Mouse (Mus musculus): ENCODE data around the gene Ntrk2. TPM values are rescaled to one million over a fixed set of nuclear protein-coding genes. Genes with fewer than 3 reads are reported as not detected.
"Not testable (repeated sequence)": the region's sequence is repeated elsewhere in the genome, so short reads cannot be mapped to it uniquely, and the experiment has no call there.

Gene Ntrk2
- polyA plus RNA-seq, 1 experiment from 2014 or later: 137 TPM

DNA sequence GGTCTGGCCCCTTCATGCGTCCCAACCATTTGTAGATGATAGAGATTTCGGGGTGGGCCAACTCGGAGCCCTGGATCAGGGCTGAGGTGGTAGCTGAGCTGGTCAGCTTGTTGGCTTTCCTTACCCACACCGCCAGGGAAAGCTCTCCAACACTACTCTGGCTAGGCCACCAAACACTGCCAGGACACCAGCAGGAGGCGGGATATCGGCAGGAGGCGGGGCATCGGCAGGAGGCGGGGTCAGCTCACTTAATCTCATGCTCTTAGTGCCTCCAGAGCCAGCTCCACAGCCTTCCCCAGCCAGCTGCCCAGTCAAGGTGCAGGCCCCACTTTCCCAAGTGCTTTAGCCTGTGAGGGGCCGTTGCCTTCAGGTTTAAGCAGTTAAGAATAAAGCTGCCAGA is 293.7 kb downstream of the Ntrk2 start:
- Histone ChIP-seq H3K4me3 (ENCODE audit: low read depth, low read length) (no peak overlapping the region), H3K9me3 (ENCODE audit: control insufficient read depth, low read length) (no peaks in the 10 kb centered on the region), H3K9ac (replicated peaks; ENCODE audit: low read depth, low read length) (no peak overlapping the region), H3K36me3 (ENCODE audit: control insufficient read depth, insufficient read depth, low read length) (no peaks in the 10 kb centered on the region), H3K27ac (ENCODE audit: low read depth, low read length) (no peak overlapping the region), H3K4me1 (ENCODE audit: control insufficient read depth, insufficient read depth, low read length) (no peaks in the 10 kb centered on the region), H3K27me3 (ENCODE audit: control insufficient read depth, insufficient read depth, low read length) (no peaks in the 10 kb centered on the region), H3K4me2 (ENCODE audit: low read depth, low read length) (no peak overlapping the region)
- ATAC-seq (ENCODE audit: low read depth): no peak
- 52% methylated on average over 10 of the region's 10 CpGs for WGBS

DNA sequence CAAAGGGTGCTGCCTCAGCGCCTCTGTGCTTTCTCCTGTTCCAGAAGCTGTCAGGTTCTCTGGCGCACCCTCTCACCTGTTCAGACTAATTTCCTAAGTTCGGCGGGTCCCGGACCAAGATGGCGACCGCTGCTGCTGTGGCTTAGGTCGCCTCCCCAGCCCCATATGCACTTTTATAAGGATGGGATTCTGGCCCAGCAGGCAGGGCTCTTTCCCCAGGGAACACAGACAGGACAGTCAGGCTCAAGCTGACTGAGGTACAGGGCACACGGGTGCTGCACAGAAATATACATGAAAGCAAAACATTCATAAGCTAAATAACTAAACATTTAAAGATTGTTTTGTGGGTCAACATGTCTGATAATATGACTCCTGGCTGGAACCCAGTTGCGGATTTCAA is 301.4 kb downstream of the Ntrk2 start:
- WGBS: 93% methylated on average over 9 of the region's 10 CpGs
- H3K9ac ChIP-seq (replicated peaks; ENCODE audit: low read depth, low read length); H3K9me3 ChIP-seq (ENCODE audit: control insufficient read depth, low read length); ATAC-seq (ENCODE audit: low read depth); H3K36me3 ChIP-seq (ENCODE audit: control insufficient read depth, insufficient read depth, low read length); H3K27ac ChIP-seq (ENCODE audit: low read depth, low read length); H3K4me1 ChIP-seq (ENCODE audit: control insufficient read depth, insufficient read depth, low read length); H3K4me3 ChIP-seq (ENCODE audit: low read depth, low read length); H3K27me3 ChIP-seq (ENCODE audit: control insufficient read depth, insufficient read depth, low read length); H3K4me2 ChIP-seq (ENCODE audit: low read depth, low read length): not testable (repeated sequence)

DNA sequence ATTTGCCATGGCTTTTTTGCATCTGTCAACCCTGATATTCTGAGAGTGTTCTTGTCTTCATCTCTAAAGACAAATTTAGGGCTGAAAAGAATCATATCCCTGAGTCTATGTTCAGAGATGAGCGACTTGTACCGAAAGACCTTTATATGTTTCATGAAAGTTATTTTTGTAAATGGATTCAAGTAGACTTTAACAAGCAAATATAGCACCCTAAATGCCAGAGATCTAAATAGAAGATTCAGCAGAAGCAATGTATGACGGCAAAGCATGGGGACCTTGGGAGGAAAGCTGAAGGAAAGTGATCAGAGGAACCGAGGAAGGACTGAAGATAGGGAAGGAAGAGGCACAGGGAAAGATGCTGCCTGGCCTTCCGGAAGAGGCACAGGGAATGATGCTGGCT is 303.7 kb downstream of the Ntrk2 start:
- Histone ChIP-seq H3K27me3 (ENCODE audit: control insufficient read depth, insufficient read depth, low read length) (no peaks in the 10 kb centered on the region), H3K9ac (replicated peaks; ENCODE audit: low read depth, low read length) (no peak overlapping the region), H3K27ac (ENCODE audit: low read depth, low read length) (no peak overlapping the region), H3K4me2 (ENCODE audit: low read depth, low read length) (no peak overlapping the region), H3K36me3 (ENCODE audit: control insufficient read depth, insufficient read depth, low read length) (no peaks in the 10 kb centered on the region), H3K9me3 (ENCODE audit: control insufficient read depth, low read length) (peaks cover 5% of the 10 kb centered on the region; the same call in 1 of the 2 replicates), H3K4me3 (ENCODE audit: low read depth, low read length) (no peak overlapping the region), H3K4me1 (ENCODE audit: control insufficient read depth, insufficient read depth, low read length) (no peaks in the 10 kb centered on the region)
- ATAC-seq (ENCODE audit: low read depth): no peak
- WGBS: 95% methylated on average over 5 of the region's 5 CpGs

DNA sequence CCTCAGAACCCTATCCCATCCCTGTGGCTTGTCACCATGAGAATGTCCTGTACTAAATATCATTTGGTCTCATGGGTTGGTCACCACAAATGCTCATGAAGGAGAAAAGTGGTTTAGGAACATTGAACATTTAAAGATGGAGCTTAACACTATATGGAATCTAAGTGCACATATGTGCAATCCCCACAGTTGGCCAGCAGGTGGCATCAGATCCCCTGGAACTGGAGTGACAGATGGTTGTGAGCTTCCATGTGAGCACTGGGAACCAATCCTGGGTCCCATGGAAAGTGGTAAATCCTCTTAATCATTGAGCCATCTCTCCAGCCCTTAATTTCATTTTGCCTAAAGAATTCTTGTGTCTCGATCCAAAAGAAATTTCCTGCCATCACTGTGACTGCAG is 308.3 kb downstream of the Ntrk2 start:
- no peak for ATAC-seq (ENCODE audit: low read depth)
- H3K9ac ChIP-seq (replicated peaks; ENCODE audit: low read depth, low read length): no peak overlapping the region
- no peaks in the 10 kb centered on the region for H3K36me3 ChIP-seq (ENCODE audit: control insufficient read depth, insufficient read depth, low read length)
- H3K27me3 ChIP-seq (ENCODE audit: control insufficient read depth, insufficient read depth, low read length): no peaks in the 10 kb centered on the region
- peaks cover 6% of the 10 kb centered on the region; the same call in 1 of the 2 replicates for H3K9me3 ChIP-seq (ENCODE audit: control insufficient read depth, low read length)
- H3K4me2 ChIP-seq (ENCODE audit: low read depth, low read length): no peak overlapping the region
- H3K4me3 ChIP-seq (ENCODE audit: low read depth, low read length): no peak overlapping the region
- no peak overlapping the region for H3K27ac ChIP-seq (ENCODE audit: low read depth, low read length)
- 100% methylated on average over 1 of the region's 1 CpGs for WGBS
- no peaks in the 10 kb centered on the region for H3K4me1 ChIP-seq (ENCODE audit: control insufficient read depth, insufficient read depth, low read length)

DNA sequence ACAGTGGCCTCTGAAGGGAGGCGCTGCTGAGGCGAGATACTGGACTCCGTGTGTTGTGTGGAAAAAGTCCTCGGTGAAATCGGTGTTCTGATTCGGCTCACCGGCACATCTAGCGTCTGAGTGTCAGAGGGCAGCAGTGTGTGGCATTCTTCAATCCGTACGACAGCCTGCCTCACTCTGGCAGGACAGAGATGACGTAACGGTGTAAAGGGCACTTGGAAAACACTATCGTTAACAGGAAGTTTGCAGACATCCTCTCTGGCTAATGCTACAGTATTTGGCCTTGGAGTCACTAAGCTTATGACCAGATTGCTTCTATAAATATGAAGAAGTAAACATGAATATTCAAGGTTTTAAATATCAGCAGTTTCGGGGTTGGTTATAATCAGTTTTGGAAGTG is 309.2 kb downstream of the Ntrk2 start:
- Histone ChIP-seq H3K27ac (ENCODE audit: low read depth, low read length) (no peak overlapping the region), H3K4me1 (ENCODE audit: control insufficient read depth, insufficient read depth, low read length) (no peaks in the 10 kb centered on the region), H3K27me3 (ENCODE audit: control insufficient read depth, insufficient read depth, low read length) (no peaks in the 10 kb centered on the region), H3K36me3 (ENCODE audit: control insufficient read depth, insufficient read depth, low read length) (no peaks in the 10 kb centered on the region), H3K4me2 (ENCODE audit: low read depth, low read length) (no peak overlapping the region), H3K4me3 (ENCODE audit: low read depth, low read length) (no peak overlapping the region), H3K9ac (replicated peaks; ENCODE audit: low read depth, low read length) (no peak overlapping the region), H3K9me3 (ENCODE audit: control insufficient read depth, low read length) (peaks cover 6% of the 10 kb centered on the region; the same call in 1 of the 2 replicates)
- WGBS: 96% methylated on average over 14 of the region's 14 CpGs
- ATAC-seq (ENCODE audit: low read depth): no peak

DNA sequence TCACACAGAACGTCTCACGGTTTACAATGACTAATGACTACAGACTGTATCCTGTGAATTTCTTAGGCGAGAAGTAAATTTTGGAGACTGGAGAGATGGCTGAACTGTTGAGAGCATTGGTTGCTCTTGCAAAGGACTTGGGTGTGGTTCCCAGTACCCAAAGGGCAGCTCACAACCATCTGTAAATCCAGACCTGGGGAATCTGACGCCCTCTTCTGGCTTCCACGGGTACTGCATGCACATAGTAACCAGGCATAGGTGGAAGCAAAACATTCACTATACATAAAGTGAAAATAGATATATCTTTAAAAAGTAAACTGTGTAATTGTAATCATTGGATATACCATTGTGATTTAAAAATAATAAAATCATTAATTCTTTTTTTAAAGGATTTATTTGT is 310.9 kb downstream of the Ntrk2 start:
- H3K36me3 ChIP-seq (ENCODE audit: control insufficient read depth, insufficient read depth, low read length): no peaks in the 10 kb centered on the region
- no peak overlapping the region for H3K4me3 ChIP-seq (ENCODE audit: low read depth, low read length)
- H3K4me1 ChIP-seq (ENCODE audit: control insufficient read depth, insufficient read depth, low read length): no peaks in the 10 kb centered on the region
- 89% methylated on average over 5 of the region's 5 CpGs for WGBS
- H3K9ac ChIP-seq (replicated peaks; ENCODE audit: low read depth, low read length): no peak overlapping the region
- ATAC-seq (ENCODE audit: low read depth): no peak
- no peaks in the 10 kb centered on the region for H3K27me3 ChIP-seq (ENCODE audit: control insufficient read depth, insufficient read depth, low read length)
- no peak overlapping the region for H3K4me2 ChIP-seq (ENCODE audit: low read depth, low read length)
- H3K27ac ChIP-seq (ENCODE audit: low read depth, low read length): no peak overlapping the region
- peaks cover 6% of the 10 kb centered on the region; the same call in 1 of the 2 replicates for H3K9me3 ChIP-seq (ENCODE audit: control insufficient read depth, low read length)

DNA sequence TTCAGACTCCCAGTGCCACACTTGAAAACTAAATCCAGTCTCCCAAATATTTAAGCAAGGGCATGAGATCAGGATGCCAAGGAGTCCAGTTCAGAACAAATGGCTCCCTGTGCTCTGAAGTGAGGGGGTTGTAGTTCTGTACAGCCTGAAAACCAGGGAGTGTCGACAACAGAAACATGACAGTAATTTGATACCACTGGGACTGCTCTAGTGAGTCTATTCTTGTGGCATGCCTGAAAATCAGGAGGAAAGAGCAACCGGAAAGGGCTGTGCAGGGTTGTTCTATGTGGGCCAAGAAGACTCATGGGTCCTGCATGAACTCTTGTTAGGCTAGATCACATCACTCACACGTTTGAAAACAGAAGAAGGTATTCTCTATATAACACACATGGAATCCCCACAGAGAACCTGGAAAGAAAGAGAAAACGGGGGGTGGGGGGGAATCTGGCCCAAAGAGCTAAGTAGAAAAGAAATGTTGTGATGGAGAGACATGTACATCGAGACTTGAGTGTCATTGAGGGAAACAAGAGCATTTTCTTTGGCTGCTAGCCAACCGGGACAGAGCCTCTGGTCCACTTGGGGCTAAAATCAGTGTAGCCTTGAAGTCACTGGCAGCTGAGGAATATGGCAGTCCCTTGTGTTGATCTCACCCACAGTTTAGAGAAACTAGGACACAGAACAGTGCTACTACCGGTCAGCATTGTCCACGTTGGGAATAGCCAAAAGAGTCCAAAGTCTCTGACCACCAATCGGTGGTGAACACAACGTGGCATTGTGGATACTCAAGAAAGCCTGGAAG is 313.4 kb downstream of the Ntrk2 start:
- no peaks in the 10 kb centered on the region for H3K27me3 ChIP-seq (ENCODE audit: control insufficient read depth, insufficient read depth, low read length)
- no peak overlapping the region for H3K27ac ChIP-seq (ENCODE audit: low read depth, low read length)
- H3K36me3 ChIP-seq (ENCODE audit: control insufficient read depth, insufficient read depth, low read length): no peaks in the 10 kb centered on the region
- H3K4me1 ChIP-seq (ENCODE audit: control insufficient read depth, insufficient read depth, low read length): no peaks in the 10 kb centered on the region
- H3K9me3 ChIP-seq (ENCODE audit: control insufficient read depth, low read length): peaks cover 3% of the 10 kb centered on the region; the same call in 1 of the 2 replicates
- H3K4me2 ChIP-seq (ENCODE audit: low read depth, low read length): no peak overlapping the region
- H3K9ac ChIP-seq (replicated peaks; ENCODE audit: low read depth, low read length): no peak overlapping the region
- ATAC-seq (ENCODE audit: low read depth): no peak
- WGBS: 80% methylated on average over 10 of the region's 10 CpGs
- no peak overlapping the region for H3K4me3 ChIP-seq (ENCODE audit: low read depth, low read length)

DNA sequence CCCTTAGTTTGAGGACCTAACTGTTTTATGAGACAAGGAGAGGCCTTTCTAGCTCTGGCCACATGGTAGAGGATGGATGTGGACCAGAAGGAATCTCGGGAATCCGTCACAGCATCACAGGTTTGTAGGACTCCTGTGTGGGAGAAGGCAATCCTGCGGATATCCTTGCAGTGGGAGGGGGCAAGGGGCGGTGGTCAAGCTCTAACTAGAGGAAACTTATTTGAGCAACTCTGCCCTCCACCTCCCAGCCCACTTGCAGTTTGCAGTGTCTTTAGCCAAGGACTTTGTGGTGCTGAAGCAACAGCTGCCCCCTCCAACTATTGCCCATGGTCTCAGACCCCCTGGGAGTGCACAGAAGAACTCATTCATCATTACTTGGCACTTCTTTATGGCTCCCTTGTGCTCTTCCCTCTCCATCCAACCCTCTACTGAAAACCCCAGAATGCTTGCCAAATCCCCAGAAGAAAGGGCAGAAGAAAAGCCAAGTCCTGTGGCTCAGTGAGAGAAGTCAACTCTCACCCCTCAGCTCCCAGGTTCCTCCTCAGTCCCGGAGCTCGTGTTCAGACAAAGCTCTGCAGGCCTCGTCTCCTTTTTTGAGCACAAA is 336.9 kb downstream of the Ntrk2 start:
- no peak overlapping the region for H3K4me3 ChIP-seq (ENCODE audit: low read depth, low read length)
- ATAC-seq (ENCODE audit: low read depth): peak; percentile 48
- WGBS: 55% methylated on average over 7 of the region's 7 CpGs
- H3K9me3 ChIP-seq (ENCODE audit: control insufficient read depth, low read length): no peaks in the 10 kb centered on the region
- no peaks in the 10 kb centered on the region for H3K36me3 ChIP-seq (ENCODE audit: control insufficient read depth, insufficient read depth, low read length)
- H3K27me3 ChIP-seq (ENCODE audit: control insufficient read depth, insufficient read depth, low read length): no peaks in the 10 kb centered on the region
- peaks cover 28% of the 10 kb centered on the region for H3K4me1 ChIP-seq (ENCODE audit: control insufficient read depth, insufficient read depth, low read length)
- no peak overlapping the region for H3K4me2 ChIP-seq (ENCODE audit: low read depth, low read length)
- peak overlapping the region; percentile 86 for H3K27ac ChIP-seq (ENCODE audit: low read depth, low read length)
- H3K9ac ChIP-seq (replicated peaks; ENCODE audit: low read depth, low read length): no peak overlapping the region

DNA sequence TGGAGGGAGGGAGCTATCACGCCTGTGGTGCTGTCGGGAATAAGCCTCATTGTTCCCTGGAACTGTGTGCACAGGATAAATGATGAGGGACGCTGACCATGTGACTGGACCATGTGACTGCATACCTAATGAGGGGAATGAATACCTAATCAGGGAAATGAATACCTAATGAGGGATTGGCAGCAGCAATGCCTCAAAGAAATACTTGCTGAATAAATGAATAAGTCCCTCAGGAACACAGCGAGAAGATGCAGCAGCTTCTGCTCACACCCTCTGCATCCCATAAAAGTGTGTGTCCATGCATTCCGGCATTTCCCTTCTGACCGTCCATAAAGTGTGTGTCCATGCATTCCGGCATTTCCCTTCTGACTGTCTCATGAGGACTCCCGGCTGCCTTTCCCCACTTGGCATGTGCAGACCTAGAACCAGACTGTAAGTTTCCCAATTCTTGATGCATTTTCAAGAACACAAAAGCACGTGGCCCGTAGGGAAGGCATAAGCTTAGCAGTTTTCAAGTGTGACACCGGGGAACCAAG is 338.0 kb downstream of the Ntrk2 start:
- Histone ChIP-seq H3K27ac (ENCODE audit: low read depth, low read length) (peak overlapping the region; percentile 86), H3K9ac (replicated peaks; ENCODE audit: low read depth, low read length) (peak overlapping the region; percentile 50; the same call in 1 of the 2 replicates), H3K4me1 (ENCODE audit: control insufficient read depth, insufficient read depth, low read length) (peaks cover 28% of the 10 kb centered on the region), H3K4me2 (ENCODE audit: low read depth, low read length) (peak overlapping the region; percentile 39), H3K36me3 (ENCODE audit: control insufficient read depth, insufficient read depth, low read length) (no peaks in the 10 kb centered on the region), H3K4me3 (ENCODE audit: low read depth, low read length) (no peak overlapping the region; the same call in 1 of the 2 replicates), H3K27me3 (ENCODE audit: control insufficient read depth, insufficient read depth, low read length) (no peaks in the 10 kb centered on the region), H3K9me3 (ENCODE audit: control insufficient read depth, low read length) (no peaks in the 10 kb centered on the region)
- peak; percentile 94 for ATAC-seq (ENCODE audit: low read depth)
- 21% methylated on average over 11 of the region's 11 CpGs for WGBS
